Mouse (Mus musculus) lung, embryonic 14.5 days (tissue): ENCODE measurements at regions not wholly inside any gene's neighbourhood (a gene's known extent, or its start where the extent isn't known, plus 50 kb on each side); places are given as distances from the start of the nearest gene placed in this dataset.
A peak's percentile ranks its signal among the peaks of the same experiment; 100 is the strongest.

ENCODE experiments used
- ATAC-seq: fragments of 200-750 bp; cut with Nextera tagmentation; 2 replicates; pipeline ENCODE4 v1.8.0; 2017; ENCODE audit warnings: mild to moderate bottlenecking, moderate TSS enrichment, moderate library complexity; ENCODE audit not compliant: insufficient read depth
- DNase-seq: peaks from one replicate; pipeline ENCODE4 v3.0.0-alpha.2; 2015
- H3K27ac ChIP-seq: fragments of 300-500 bp; sonication (generic); 2 replicates; pipeline ENCODE4 v1.5.1; 2014; ENCODE audit warnings: low read depth, mild to moderate bottlenecking, moderate library complexity
- H3K27me3 ChIP-seq: fragments of 300-500 bp; sonication (generic); 2 replicates; pipeline ENCODE4 v1.6.1; 2014; ENCODE audit warnings: low read length, control low read depth; ENCODE audit not compliant: insufficient read depth
- H3K36me3 ChIP-seq: fragments of 300-500 bp; sonication (generic); 2 replicates; pipeline ENCODE4 v1.6.1; 2014; ENCODE audit warnings: control low read depth; ENCODE audit not compliant: insufficient read depth
- H3K4me1 ChIP-seq: fragments of 300-500 bp; sonication (generic); 2 replicates; pipeline ENCODE4 v1.6.1; 2014; ENCODE audit warnings: antibody characterized with exemption, control low read depth; ENCODE audit not compliant: insufficient read depth
- H3K4me2 ChIP-seq: fragments of 300-500 bp; sonication (generic); 2 replicates; pipeline ENCODE4 v1.6.1; 2014; ENCODE audit warnings: mild to moderate bottlenecking
- H3K4me3 ChIP-seq: fragments of 300-500 bp; sonication (generic); 2 replicates; pipeline ENCODE4 v1.5.1; 2014; ENCODE audit warnings: low read depth, low read length
- H3K9ac ChIP-seq: fragments of 300-500 bp; sonication (generic); 2 replicates; pipeline ENCODE4 v1.6.1; 2014
- H3K9me3 ChIP-seq: fragments of 300-500 bp; sonication (generic); 2 replicates; pipeline ENCODE4 v1.6.1; 2016; ENCODE audit warnings: low read depth, low read length, control low read depth
- CTCF ChIP-seq: IDR thresholded peaks from 2 replicates; pipeline ENCODE4 v1.5.1; 2016; ENCODE audit warnings: antibody characterized with exemption, low read depth
- WGBS: fragments of 180-500 bp; shearing (Covaris S2); extraction: QIAGEN DNeasy Blood & Tissue Kit; methylation state at CpG from one replicate; pipeline ENCODE4 v1.1.7; 2014; 5-methylcytosine and 5-hydroxymethylcytosine counted together

- DNase-seq (no peak), ATAC-seq (no peak)
Measured at GRCm38 (mm10) chr16:79240191-79240590, 149.3 kb upstream of the Tmprss15 start.

GRCm38 (mm10) chr16:79191196-79191595 is 100.3 kb upstream of the Tmprss15 start:
- no peak overlapping the region for H3K27ac ChIP-seq
- no peak overlapping the region for H3K9ac ChIP-seq
- DNase-seq: no peak
- H3K4me1 ChIP-seq: no peaks in the 10 kb centered on the region
- TF ChIP-seq CTCF: no peak
- ATAC-seq: no peak
- H3K27me3 ChIP-seq: no peaks in the 10 kb centered on the region
- H3K9me3 ChIP-seq: no peaks in the 10 kb centered on the region
- WGBS: 79% methylated on average over 7 of the region's 7 CpGs
- H3K36me3 ChIP-seq: no peaks in the 10 kb centered on the region
- H3K4me3 ChIP-seq: no peak overlapping the region
- no peak overlapping the region for H3K4me2 ChIP-seq

More at GRCm38 (mm10) chr16:79240191-79240590, 149.3 kb upstream of the Tmprss15 start:
- H3K9ac ChIP-seq: no peak overlapping the region
- H3K9me3 ChIP-seq: no peaks in the 10 kb centered on the region
- H3K4me3 ChIP-seq: no peak overlapping the region
- TF ChIP-seq CTCF: no peak
- H3K27ac ChIP-seq: no peak overlapping the region
- 84% methylated on average over 2 of the region's 2 CpGs for whole genome bisulfite sequencing
- no peaks in the 10 kb centered on the region for H3K36me3 ChIP-seq
- H3K27me3 ChIP-seq: no peaks in the 10 kb centered on the region
- no peaks in the 10 kb centered on the region for H3K4me1 ChIP-seq
- no peak overlapping the region for H3K4me2 ChIP-seq

- H3K36me3 ChIP-seq: no peaks in the 10 kb centered on the region
- no peak overlapping the region for H3K9ac ChIP-seq
- H3K9me3 ChIP-seq: no peaks in the 10 kb centered on the region
- no peak for TF ChIP-seq CTCF
- ATAC-seq (no peak), DNase-seq (no peak)
- WGBS: 38% methylated on average over 1 of the region's 1 CpGs
- H3K27me3 ChIP-seq: no peaks in the 10 kb centered on the region
- H3K27ac ChIP-seq: no peak overlapping the region
- H3K4me1 ChIP-seq: no peaks in the 10 kb centered on the region
- H3K4me2 ChIP-seq: no peak overlapping the region
- H3K4me3 ChIP-seq: no peak overlapping the region
Measured at GRCm38 (mm10) chr16:79186471-79186870, 95.6 kb upstream of the Tmprss15 start.

- no peak overlapping the region for H3K9ac ChIP-seq
- H3K27ac ChIP-seq: no peak overlapping the region
- H3K4me3 ChIP-seq: no peak overlapping the region
- no peaks in the 10 kb centered on the region for H3K4me1 ChIP-seq
- 72% methylated on average over 2 of the region's 2 CpGs for WGBS
- no peaks in the 10 kb centered on the region for H3K36me3 ChIP-seq
- ATAC-seq: no peak
- no peak for DNase-seq
- no peaks in the 10 kb centered on the region for H3K9me3 ChIP-seq
- no peak for TF ChIP-seq CTCF
- H3K27me3 ChIP-seq: no peaks in the 10 kb centered on the region
- H3K4me2 ChIP-seq: no peak overlapping the region
Measured at GRCm38 (mm10) chr16:79182474-79182873, 91.6 kb upstream of the Tmprss15 start.

- Histone ChIP-seq H3K4me1 (no peaks in the 10 kb centered on the region), H3K27ac (no peak overlapping the region), H3K9me3 (no peaks in the 10 kb centered on the region), H3K9ac (no peak overlapping the region), H3K36me3 (no peaks in the 10 kb centered on the region), H3K27me3 (no peaks in the 10 kb centered on the region), H3K4me2 (no peak overlapping the region), H3K4me3 (no peak overlapping the region)
- no peak for TF ChIP-seq CTCF
- ATAC-seq: no peak
- no peak for DNase-seq
- 79% methylated on average over 15 of the region's 15 CpGs for WGBS
Measured at GRCm38 (mm10) chr16:79177299-79177999, 86.6 kb upstream of the Tmprss15 start.

GRCm38 (mm10) chr16:79176832-79177243 is 85.9 kb upstream of the Tmprss15 start:
- Histone ChIP-seq H3K36me3 (no peaks in the 10 kb centered on the region), H3K4me1 (no peaks in the 10 kb centered on the region), H3K4me3 (no peak overlapping the region), H3K9ac (no peak overlapping the region), H3K27ac (no peak overlapping the region), H3K27me3 (no peaks in the 10 kb centered on the region), H3K9me3 (no peaks in the 10 kb centered on the region), H3K4me2 (no peak overlapping the region)
- ATAC-seq (no peak), DNase-seq (no peak)
- no peak for TF ChIP-seq CTCF
- WGBS: 71% methylated on average over 6 of the region's 6 CpGs

- no peaks in the 10 kb centered on the region for H3K36me3 ChIP-seq
- H3K4me2 ChIP-seq: no peak overlapping the region
- H3K27ac ChIP-seq: no peak overlapping the region
- 13% methylated on average over 8 of the region's 8 CpGs for WGBS
- ATAC-seq (no peak), DNase-seq (peak; percentile 90)
- no peak overlapping the region for H3K4me3 ChIP-seq
- H3K4me1 ChIP-seq: no peaks in the 10 kb centered on the region
- peak; percentile 75 for TF ChIP-seq CTCF
- H3K27me3 ChIP-seq: no peaks in the 10 kb centered on the region
- no peak overlapping the region for H3K9ac ChIP-seq
- no peaks in the 10 kb centered on the region for H3K9me3 ChIP-seq
Measured at GRCm38 (mm10) chr16:79168193-79168592, 77.3 kb upstream of the Tmprss15 start.

GRCm38 (mm10) chr16:79142813-79143212 is 51.9 kb upstream of the Tmprss15 start:
- DNase-seq: no peak
- Histone ChIP-seq H3K9ac (no peak overlapping the region), H3K27ac (no peak overlapping the region), H3K4me2 (no peak overlapping the region), H3K9me3 (no peaks in the 10 kb centered on the region), H3K4me1 (no peaks in the 10 kb centered on the region), H3K4me3 (no peak overlapping the region), H3K27me3 (no peaks in the 10 kb centered on the region), H3K36me3 (no peaks in the 10 kb centered on the region)
- 47% methylated on average over 1 of the region's 1 CpGs for WGBS
- TF ChIP-seq CTCF: no peak
- ATAC-seq: no peak
